Mouse (Mus musculus) forebrain, embryonic 15.5 days (tissue): ENCODE measurements around the gene Cand2. TPM values are rescaled to one million over a fixed set of nuclear protein-coding genes. Genes with fewer than 3 reads are reported as not detected.
"Not testable (repeated sequence)": the region's sequence is repeated elsewhere in the genome, so short reads cannot be mapped to it uniquely, and the experiment has no call there.

Experiments
- ATAC-seq: fragments of 200-750 bp; cut with Nextera tagmentation; replicated peaks from 2 replicates; pipeline ENCODE4 v1.8.0; 2017; ENCODE audit warnings: mild to moderate bottlenecking, moderate TSS enrichment, moderate library complexity
- H3K27ac ChIP-seq: fragments of 300-500 bp; sonication (generic); replicated peaks from 2 replicates; pipeline ENCODE4 v1.5.1; 2015; ENCODE audit warnings: mild to moderate bottlenecking, inconsistent platforms
- H3K27me3 ChIP-seq: fragments of 300-500 bp; sonication (generic); 2 replicates; pipeline ENCODE4 v1.6.1; 2015; ENCODE audit warnings: inconsistent platforms
- H3K36me3 ChIP-seq: fragments of 300-500 bp; sonication (generic); 2 replicates; pipeline ENCODE4 v1.6.1; 2015; ENCODE audit warnings: mild to moderate bottlenecking, inconsistent platforms
- H3K4me1 ChIP-seq: fragments of 300-500 bp; sonication (generic); 2 replicates; pipeline ENCODE4 v1.6.1; 2015; ENCODE audit warnings: inconsistent platforms
- H3K4me2 ChIP-seq: fragments of 300-500 bp; sonication (generic); replicated peaks from 2 replicates; pipeline ENCODE4 v1.6.1; 2015; ENCODE audit warnings: mild to moderate bottlenecking, inconsistent platforms
- H3K4me3 ChIP-seq: fragments of 300-500 bp; sonication (generic); 2 replicates; pipeline ENCODE4 v1.5.1; 2015; ENCODE audit warnings: mild to moderate bottlenecking, inconsistent platforms
- H3K9ac ChIP-seq: fragments of 300-500 bp; sonication (generic); replicated peaks from 2 replicates; pipeline ENCODE4 v1.6.1; 2015; ENCODE audit warnings: mild to moderate bottlenecking, inconsistent platforms
- H3K9me3 ChIP-seq: fragments of 300-500 bp; sonication (generic); 2 replicates; pipeline ENCODE4 v1.6.1; 2016; ENCODE audit warnings: inconsistent platforms
- WGBS: fragments of 180-500 bp; shearing (Covaris S2); methylation state at CpG from one replicate; pipeline ENCODE4 v1.1.7; 2015; ENCODE audit warnings: mixed read lengths; 5-methylcytosine and 5-hydroxymethylcytosine counted together
- polyA plus RNA-seq: library from polyadenylated mRNA; unstranded; fragments of >200 nt; fragmentation: Nextera tagmentation; extraction: Ambion mirVana; gene quantifications from 2 replicates; pipeline ENCODE4 v1.2.1, GENCODE M21; 2015

Cand2 gene
- polyA plus RNA-seq, 1 experiment from 2014 or later: 17.1 TPM

- peaks cover 30% of the 10 kb centered on the region for H3K36me3 ChIP-seq
- no peaks in the 10 kb centered on the region for H3K27me3 ChIP-seq
- H3K4me2 ChIP-seq: peak within 1 kb of the TSS; percentile 71
- peak within 1 kb of the TSS; percentile 66 for H3K4me3 ChIP-seq
- under 1% methylated on average over 47 of the region's 47 CpGs for WGBS
- H3K27ac ChIP-seq: peak within 1 kb of the TSS; percentile 97
- H3K9me3 ChIP-seq: no peaks in the 10 kb centered on the region
- ATAC-seq: peak; percentile 92
- H3K9ac ChIP-seq: peak within 1 kb of the TSS; percentile 83
- H3K4me1 ChIP-seq: peaks cover 23% of the 10 kb centered on the region
These were observed 34.3 kb downstream of the Cand2 start, which contains the start of gene Rpl32 for GRCm38 (mm10) chr6:115808488-115809231. TSS of gene Rpl32 (minus strand) at chr6:115808747.

- ATAC-seq: no peak
- H3K4me3 ChIP-seq: no peak overlapping the region
- no peaks in the 10 kb centered on the region for H3K27me3 ChIP-seq
- no peak overlapping the region for H3K9ac ChIP-seq
- peaks cover 13% of the 10 kb centered on the region for H3K4me1 ChIP-seq
- 75% methylated on average over 8 of the region's 8 CpGs for WGBS
- no peaks in the 10 kb centered on the region for H3K9me3 ChIP-seq
- H3K27ac ChIP-seq: no peak overlapping the region
- peaks cover 2% of the 10 kb centered on the region for H3K36me3 ChIP-seq
- no peak overlapping the region for H3K4me2 ChIP-seq
These were observed 37.3 kb downstream of the Cand2 start for GRCm38 (mm10) chr6:115811606-115812005.

- no peak for ATAC-seq
- Histone ChIP-seq H3K9me3 (no peaks in the 10 kb centered on the region), H3K27me3 (no peaks in the 10 kb centered on the region), H3K4me2 (no peak overlapping the region), H3K36me3 (no peaks in the 10 kb centered on the region), H3K27ac (no peak overlapping the region), H3K4me3 (no peak overlapping the region), H3K9ac (no peak overlapping the region), H3K4me1 (no peaks in the 10 kb centered on the region)
- 38% methylated on average over 4 of the region's 4 CpGs for WGBS
These were observed 39.8 kb downstream of the Cand2 start for GRCm38 (mm10) chr6:115814104-115814503.

GRCm38 (mm10) chr6:115815041-115815440 lies 40.7 kb downstream of the Cand2 start:
- no peak overlapping the region for H3K4me3 ChIP-seq
- WGBS: 79% methylated on average over 4 of the region's 4 CpGs

GRCm38 (mm10) chr6:115818129-115818528 lies 43.8 kb downstream of the Cand2 start:
- no peaks in the 10 kb centered on the region for H3K27me3 ChIP-seq
- H3K4me3 ChIP-seq: no peak overlapping the region
- H3K9me3 ChIP-seq: no peaks in the 10 kb centered on the region
- no peak overlapping the region for H3K9ac ChIP-seq
- H3K4me2 ChIP-seq: no peak overlapping the region
- no peak for ATAC-seq
- WGBS: 67% methylated on average over 2 of the region's 2 CpGs
- H3K27ac ChIP-seq: no peak overlapping the region
- H3K4me1 ChIP-seq: no peaks in the 10 kb centered on the region
- no peaks in the 10 kb centered on the region for H3K36me3 ChIP-seq

More at GRCm38 (mm10) chr6:115815041-115815440, 40.7 kb downstream of the Cand2 start:
- no peak for ATAC-seq
- H3K27me3 ChIP-seq: no peaks in the 10 kb centered on the region
- no peak overlapping the region for H3K9ac ChIP-seq
- no peaks in the 10 kb centered on the region for H3K36me3 ChIP-seq
- H3K9me3 ChIP-seq: no peaks in the 10 kb centered on the region
- no peaks in the 10 kb centered on the region for H3K4me1 ChIP-seq
- no peak overlapping the region for H3K27ac ChIP-seq
- H3K4me2 ChIP-seq: no peak overlapping the region

GRCm38 (mm10) chr6:115821216-115821993 lies 47.1 kb downstream of the Cand2 start:
- ATAC-seq: no peak
- 87% methylated on average over 8 of the region's 8 CpGs for WGBS

GRCm38 (mm10) chr6:115823850-115824464 lies 49.6 kb downstream of the Cand2 start:
- H3K9me3 ChIP-seq, H3K4me1 ChIP-seq, H3K27ac ChIP-seq, H3K36me3 ChIP-seq, H3K9ac ChIP-seq, H3K27me3 ChIP-seq: not testable (repeated sequence)
- H3K4me3 ChIP-seq: peak overlapping the region; percentile 20; the same call in 1 of the 2 replicates
- peak overlapping the region; percentile 23; the same call in 1 of the 2 replicates for H3K4me2 ChIP-seq
- peak; percentile 73 for ATAC-seq
- 4% methylated on average over 6 of the region's 11 CpGs for WGBS

More at GRCm38 (mm10) chr6:115821216-115821993, 47.1 kb downstream of the Cand2 start:
- Histone ChIP-seq H3K4me1 (no peaks in the 10 kb centered on the region), H3K4me2 (no peak overlapping the region), H3K9me3 (no peaks in the 10 kb centered on the region), H3K36me3 (no peaks in the 10 kb centered on the region), H3K4me3 (no peak overlapping the region), H3K27me3 (no peaks in the 10 kb centered on the region), H3K27ac (no peak overlapping the region), H3K9ac (no peak overlapping the region)

- no peak for ATAC-seq
- no peaks in the 10 kb centered on the region for H3K4me1 ChIP-seq
- no peak overlapping the region for H3K27ac ChIP-seq
- H3K36me3 ChIP-seq: no peaks in the 10 kb centered on the region
- H3K9me3 ChIP-seq: no peaks in the 10 kb centered on the region
- 84% methylated on average over 6 of the region's 6 CpGs for WGBS
- H3K4me3 ChIP-seq: no peak overlapping the region
- H3K27me3 ChIP-seq: no peaks in the 10 kb centered on the region
- H3K4me2 ChIP-seq: no peak overlapping the region
- H3K9ac ChIP-seq: no peak overlapping the region
These were observed 56.7 kb downstream of the Cand2 start for GRCm38 (mm10) chr6:115830779-115831601.

- Histone ChIP-seq H3K36me3 (no peaks in the 10 kb centered on the region), H3K27ac (no peak overlapping the region), H3K27me3 (no peaks in the 10 kb centered on the region), H3K4me3 (no peak overlapping the region), H3K9me3 (no peaks in the 10 kb centered on the region), H3K4me2 (no peak overlapping the region), H3K9ac (no peak overlapping the region), H3K4me1 (no peaks in the 10 kb centered on the region)
- 92% methylated on average over 2 of the region's 2 CpGs for WGBS
- ATAC-seq: no peak
These were observed 58.0 kb downstream of the Cand2 start for GRCm38 (mm10) chr6:115832152-115832850.

- no peaks in the 10 kb centered on the region for H3K36me3 ChIP-seq
- no peak for ATAC-seq
- no peak overlapping the region for H3K4me3 ChIP-seq
These were observed 59.5 kb downstream of the Cand2 start for GRCm38 (mm10) chr6:115833861-115834260.

GRCm38 (mm10) chr6:115838161-115838597 lies 63.8 kb downstream of the Cand2 start, which contains the start of gene Efcab12:
TSS of gene Efcab12 (minus strand) at chr6:115838412.
- Histone ChIP-seq H3K27ac (peak within 1 kb of the TSS; percentile 55), H3K36me3 (peaks cover 14% of the 10 kb centered on the region), H3K9ac (peak within 1 kb of the TSS; percentile 37), H3K4me2 (peak within 1 kb of the TSS; percentile 68), H3K27me3 (no peaks in the 10 kb centered on the region), H3K4me3 (peak within 1 kb of the TSS; percentile 42), H3K4me1 (peaks cover 10% of the 10 kb centered on the region), H3K9me3 (no peaks in the 10 kb centered on the region)
- ATAC-seq: peak; percentile 98
- whole genome bisulfite sequencing: under 1% methylated on average over 19 of the region's 19 CpGs

More at GRCm38 (mm10) chr6:115833861-115834260, 59.5 kb downstream of the Cand2 start:
- Histone ChIP-seq H3K9ac (no peak overlapping the region), H3K27me3 (no peaks in the 10 kb centered on the region), H3K4me2 (no peak overlapping the region), H3K27ac (no peak overlapping the region), H3K4me1 (peaks cover 10% of the 10 kb centered on the region), H3K9me3 (no peaks in the 10 kb centered on the region)
